Mouse (Mus musculus) intestine, embryonic 16.5 days (tissue): ENCODE results near the gene Ttc7b. TPM values are rescaled to one million over a fixed set of nuclear protein-coding genes. Genes with fewer than 3 reads are reported as not detected.

Experiments used
- ATAC-seq: fragments of 200-750 bp; cut with Nextera tagmentation; 2 replicates; pipeline ENCODE4 v1.8.0; 2017; ENCODE audit warnings: moderate TSS enrichment, moderate library complexity
- H3K27ac ChIP-seq: fragments of 300-500 bp; sonication (generic); 2 replicates; pipeline ENCODE4 v1.5.1; 2014; ENCODE audit warnings: mild to moderate bottlenecking, low read length
- H3K27me3 ChIP-seq: fragments of 300-500 bp; sonication (generic); replicated peaks from 2 replicates; pipeline ENCODE4 v1.6.1; 2014; ENCODE audit warnings: low read length, control low read depth, mixed read lengths; ENCODE audit not compliant: control insufficient read depth, insufficient read depth
- H3K36me3 ChIP-seq: fragments of 300-500 bp; sonication (generic); 2 replicates; pipeline ENCODE4 v1.6.1; 2014; ENCODE audit warnings: low read length, control low read depth; ENCODE audit not compliant: control insufficient read depth, insufficient read depth
- H3K4me1 ChIP-seq: fragments of 300-500 bp; sonication (generic); 2 replicates; pipeline ENCODE4 v1.6.1; 2014; ENCODE audit warnings: low read length, control low read depth, mixed read lengths; ENCODE audit not compliant: control insufficient read depth, insufficient read depth
- H3K4me2 ChIP-seq: fragments of 300-500 bp; sonication (generic); 2 replicates; pipeline ENCODE4 v1.6.1; 2014; ENCODE audit warnings: low read depth, low read length, control low read depth
- H3K4me3 ChIP-seq: fragments of 300-500 bp; sonication (generic); 2 replicates; pipeline ENCODE4 v1.5.1; 2014; ENCODE audit warnings: mild to moderate bottlenecking, low read length
- H3K9ac ChIP-seq: fragments of 300-500 bp; sonication (generic); 2 replicates; pipeline ENCODE4 v1.6.1; 2014; ENCODE audit warnings: low read depth, low read length
- H3K9me3 ChIP-seq: fragments of 300-500 bp; sonication (generic); 2 replicates; pipeline ENCODE4 v1.6.1; 2016; ENCODE audit warnings: low read length, control low read depth; ENCODE audit not compliant: control insufficient read depth
- WGBS: fragments of 180-500 bp; shearing (Covaris S2); extraction: QIAGEN DNeasy Blood & Tissue Kit; methylation state at CpG from one replicate; pipeline ENCODE4 v1.1.7; 2014; 5-methylcytosine and 5-hydroxymethylcytosine counted together
- polyA plus RNA-seq: library from polyadenylated mRNA; unstranded; fragments of >200 nt; fragmentation: Nextera tagmentation; extraction: Ambion mirVana; gene quantifications from 2 replicates; pipeline ENCODE4 v1.2.1, GENCODE M21; 2015

Ttc7b gene
- polyA plus RNA-seq, 1 experiment from 2014 or later: 2.4 TPM

DNA sequence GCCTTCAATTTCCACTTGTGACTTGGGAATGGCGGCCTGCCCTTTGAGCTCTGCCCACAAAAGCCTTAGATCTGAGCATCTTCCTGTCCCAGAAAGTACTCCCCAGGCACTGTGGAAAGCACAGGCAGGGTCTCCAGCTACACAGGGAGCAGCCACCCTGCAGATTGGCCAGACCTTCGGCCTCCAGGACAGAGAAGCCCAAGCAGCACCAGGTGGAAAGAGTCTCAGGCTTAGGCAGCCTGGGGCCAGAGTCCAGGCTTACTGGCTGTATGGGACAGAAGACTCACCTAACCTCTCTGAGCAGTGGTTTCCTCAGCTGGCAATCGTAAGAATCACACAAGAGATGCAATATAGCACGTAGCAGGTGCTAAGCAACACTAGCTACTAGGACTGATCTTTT is 17.0 kb downstream of the Ttc7b start:
- ATAC-seq: peak; percentile 48; the same call in 1 of the 2 replicates
- H3K4me2 ChIP-seq: no peak overlapping the region
- no peak overlapping the region for H3K27ac ChIP-seq
- 85% methylated on average over 4 of the region's 4 CpGs for WGBS
- H3K27me3 ChIP-seq: no peaks in the 10 kb centered on the region
- no peak overlapping the region for H3K4me3 ChIP-seq
- H3K9me3 ChIP-seq: no peaks in the 10 kb centered on the region
- no peaks in the 10 kb centered on the region for H3K36me3 ChIP-seq
- peaks cover 6% of the 10 kb centered on the region; the same call in 1 of the 2 replicates for H3K4me1 ChIP-seq
- no peak overlapping the region for H3K9ac ChIP-seq

DNA sequence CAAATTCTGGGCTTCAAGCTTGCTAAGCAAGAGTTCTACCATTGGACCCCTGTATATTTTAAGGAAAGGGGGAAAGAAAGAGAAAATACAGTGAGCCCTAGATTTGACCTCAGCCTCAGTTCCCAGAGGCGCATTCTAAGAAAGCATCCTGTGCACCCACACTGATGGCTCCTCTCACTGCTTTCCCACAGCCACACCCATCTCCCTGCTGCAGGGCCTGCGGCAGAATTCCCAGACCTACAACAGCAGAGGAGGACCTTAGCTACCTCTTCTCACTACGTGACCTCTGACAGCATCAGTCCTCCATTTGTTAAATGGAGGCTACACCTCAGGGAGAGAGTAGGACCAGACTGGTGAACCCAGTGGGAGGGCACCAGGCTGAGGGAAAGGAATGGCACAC is 18.1 kb downstream of the Ttc7b start:
- Histone ChIP-seq H3K27ac (no peak overlapping the region), H3K36me3 (no peaks in the 10 kb centered on the region), H3K9ac (no peak overlapping the region), H3K4me3 (no peak overlapping the region), H3K4me2 (no peak overlapping the region), H3K27me3 (no peaks in the 10 kb centered on the region), H3K4me1 (peaks cover 6% of the 10 kb centered on the region; the same call in 1 of the 2 replicates), H3K9me3 (no peaks in the 10 kb centered on the region)
- 77% methylated on average over 3 of the region's 3 CpGs for WGBS
- no peak for ATAC-seq

DNA sequence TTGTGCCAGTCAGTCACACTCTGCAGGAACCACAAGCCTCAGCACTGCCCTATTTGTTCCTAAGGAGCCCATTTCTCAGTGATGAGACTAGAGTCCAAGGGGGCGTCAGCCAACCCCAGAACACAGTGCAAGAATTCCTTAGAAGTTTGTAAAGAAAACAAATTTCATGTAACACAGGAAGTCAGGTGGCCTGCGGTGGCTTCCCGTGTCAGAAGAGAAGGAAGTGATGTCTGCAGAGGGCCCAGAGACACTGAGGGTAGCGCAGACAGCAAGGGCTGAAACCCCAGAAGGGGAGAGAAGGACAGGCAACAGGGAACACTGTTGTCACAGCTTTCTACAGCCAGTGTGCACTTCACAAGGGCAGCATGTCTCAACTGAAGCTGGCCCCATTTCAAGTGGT is 19.4 kb downstream of the Ttc7b start:
- H3K4me1 ChIP-seq: peaks cover 6% of the 10 kb centered on the region; the same call in 1 of the 2 replicates
- 86% methylated on average over 4 of the region's 4 CpGs for WGBS

DNA sequence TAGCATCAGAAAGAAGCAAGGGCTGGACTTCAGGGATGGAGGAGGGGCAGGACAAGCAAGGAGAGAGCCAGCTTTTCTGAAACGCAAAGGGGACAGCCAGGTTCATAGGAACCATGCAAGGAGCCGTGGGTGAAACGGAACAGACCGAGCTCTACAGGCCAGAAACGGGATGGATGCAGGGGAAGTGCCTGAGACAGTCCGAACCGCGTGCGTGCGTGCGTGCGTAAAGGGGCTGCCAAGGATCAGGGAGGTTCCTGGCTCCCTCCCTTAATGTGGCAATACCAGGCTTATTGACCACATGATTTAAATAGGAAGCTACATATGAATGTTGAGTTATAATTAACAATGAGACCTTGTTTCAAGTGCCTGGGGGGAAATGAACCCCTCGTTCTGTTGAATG is 21.2 kb downstream of the Ttc7b start:
- H3K4me2 ChIP-seq: no peak overlapping the region
- H3K9ac ChIP-seq: no peak overlapping the region
- peaks cover 6% of the 10 kb centered on the region; the same call in 1 of the 2 replicates for H3K4me1 ChIP-seq
- no peak overlapping the region for H3K4me3 ChIP-seq
- no peak overlapping the region for H3K27ac ChIP-seq
- no peaks in the 10 kb centered on the region for H3K36me3 ChIP-seq
- no peaks in the 10 kb centered on the region for H3K27me3 ChIP-seq
- ATAC-seq: no peak
- 88% methylated on average over 13 of the region's 13 CpGs for WGBS
- no peaks in the 10 kb centered on the region for H3K9me3 ChIP-seq

More for the DNA sequence above, 19.4 kb downstream of the Ttc7b start:
- H3K4me3 ChIP-seq: no peak overlapping the region
- H3K9ac ChIP-seq: no peak overlapping the region
- H3K27me3 ChIP-seq: no peaks in the 10 kb centered on the region
- no peaks in the 10 kb centered on the region for H3K9me3 ChIP-seq
- H3K4me2 ChIP-seq: no peak overlapping the region
- H3K27ac ChIP-seq: no peak overlapping the region
- ATAC-seq: no peak
- H3K36me3 ChIP-seq: no peaks in the 10 kb centered on the region

- 87% methylated on average over 5 of the region's 5 CpGs for WGBS
- H3K27me3 ChIP-seq: no peaks in the 10 kb centered on the region
- H3K27ac ChIP-seq: no peak overlapping the region
- H3K4me3 ChIP-seq: no peak overlapping the region
- H3K36me3 ChIP-seq: no peaks in the 10 kb centered on the region
- no peak for ATAC-seq
- peaks cover 3% of the 10 kb centered on the region; the same call in 1 of the 2 replicates for H3K4me1 ChIP-seq
- no peak overlapping the region for H3K4me2 ChIP-seq
- H3K9me3 ChIP-seq: no peaks in the 10 kb centered on the region
- no peak overlapping the region for H3K9ac ChIP-seq
Measured at GRCm38 (mm10) chr12:100498006-100498405, 22.6 kb downstream of the Ttc7b start.

- peaks cover 4% of the 10 kb centered on the region; the same call in 1 of the 2 replicates for H3K36me3 ChIP-seq
- no peaks in the 10 kb centered on the region for H3K4me1 ChIP-seq
- H3K4me3 ChIP-seq: no peak overlapping the region
- no peak overlapping the region for H3K9ac ChIP-seq
- no peak overlapping the region for H3K27ac ChIP-seq
- no peaks in the 10 kb centered on the region for H3K9me3 ChIP-seq
- H3K27me3 ChIP-seq: no peaks in the 10 kb centered on the region
- ATAC-seq: no peak
- H3K4me2 ChIP-seq: no peak overlapping the region
- 94% methylated on average over 7 of the region's 7 CpGs for WGBS
Measured at GRCm38 (mm10) chr12:100495083-100495482, 25.5 kb downstream of the Ttc7b start.

DNA sequence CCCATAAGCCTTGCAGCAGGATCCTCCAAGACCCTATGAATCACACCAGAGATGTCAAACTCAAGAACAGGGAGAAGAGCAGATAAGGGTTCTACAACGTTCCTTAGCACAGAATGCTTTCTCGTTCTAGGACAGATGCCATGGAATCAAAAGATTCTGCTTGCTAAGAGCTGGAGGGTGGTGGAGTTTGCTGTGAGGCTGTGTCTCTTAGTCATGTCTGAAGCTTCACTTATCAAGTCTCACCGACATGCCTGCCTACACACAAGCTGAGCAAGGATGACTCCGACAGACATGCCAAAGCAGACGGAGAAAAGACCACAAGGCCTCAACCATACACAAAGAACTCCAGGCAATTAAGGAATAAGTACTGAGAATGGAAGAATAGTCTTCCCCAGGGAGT is 27.4 kb downstream of the Ttc7b start:
- Histone ChIP-seq H3K9ac (no peak overlapping the region), H3K27me3 (no peaks in the 10 kb centered on the region), H3K9me3 (no peaks in the 10 kb centered on the region), H3K4me2 (no peak overlapping the region), H3K4me3 (no peak overlapping the region), H3K36me3 (peaks cover 4% of the 10 kb centered on the region; the same call in 1 of the 2 replicates), H3K27ac (no peak overlapping the region), H3K4me1 (no peaks in the 10 kb centered on the region)
- WGBS: 93% methylated on average over 5 of the region's 5 CpGs
- ATAC-seq: no peak

GRCm38 (mm10) chr12:100492676-100493075 is 27.9 kb downstream of the Ttc7b start:
- no peaks in the 10 kb centered on the region for H3K9me3 ChIP-seq
- H3K27me3 ChIP-seq: no peaks in the 10 kb centered on the region
- no peak overlapping the region for H3K4me2 ChIP-seq
- no peak overlapping the region for H3K4me3 ChIP-seq
- H3K9ac ChIP-seq: no peak overlapping the region
- H3K36me3 ChIP-seq: peaks cover 4% of the 10 kb centered on the region; the same call in 1 of the 2 replicates
- WGBS: 89% methylated on average over 3 of the region's 3 CpGs
- ATAC-seq: no peak
- H3K4me1 ChIP-seq: no peaks in the 10 kb centered on the region
- H3K27ac ChIP-seq: no peak overlapping the region

GRCm38 (mm10) chr12:100491967-100492611 is 28.5 kb downstream of the Ttc7b start:
- Histone ChIP-seq H3K9me3 (no peaks in the 10 kb centered on the region), H3K4me1 (no peaks in the 10 kb centered on the region), H3K36me3 (peaks cover 4% of the 10 kb centered on the region; the same call in 1 of the 2 replicates), H3K4me2 (no peak overlapping the region), H3K27me3 (no peaks in the 10 kb centered on the region), H3K27ac (no peak overlapping the region), H3K4me3 (no peak overlapping the region), H3K9ac (no peak overlapping the region)
- ATAC-seq: no peak
- 94% methylated on average over 10 of the region's 10 CpGs for WGBS

DNA sequence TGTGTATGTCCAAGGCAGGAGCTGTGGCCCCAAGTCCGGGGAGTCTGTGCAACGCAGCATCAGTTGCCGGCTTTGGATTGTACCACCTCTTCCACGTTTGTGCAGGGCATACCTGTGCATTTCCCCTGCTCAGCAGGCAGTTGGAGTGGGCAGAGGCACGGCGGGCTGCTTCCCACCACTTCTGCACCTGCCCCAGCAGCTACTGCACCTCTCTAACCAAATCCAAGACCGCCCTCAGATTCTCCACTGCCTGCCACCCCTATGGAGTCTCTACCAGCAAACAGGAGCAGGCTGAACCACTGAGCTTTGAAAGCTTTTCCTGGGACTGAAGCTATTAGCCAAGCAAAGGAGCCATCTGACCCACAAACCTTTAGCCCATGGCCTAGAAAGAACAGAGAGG is 30.8 kb downstream of the Ttc7b start:
- Histone ChIP-seq H3K27ac (no peak overlapping the region), H3K9me3 (no peaks in the 10 kb centered on the region), H3K4me2 (no peak overlapping the region), H3K4me1 (no peaks in the 10 kb centered on the region), H3K9ac (no peak overlapping the region), H3K36me3 (peaks cover 4% of the 10 kb centered on the region; the same call in 1 of the 2 replicates), H3K4me3 (no peak overlapping the region), H3K27me3 (no peaks in the 10 kb centered on the region)
- WGBS: 89% methylated on average over 7 of the region's 7 CpGs
- no peak for ATAC-seq
